Mouse (Mus musculus) MEL (cell line): ENCODE data around the gene Nek10. TPM values are rescaled to one million over a fixed set of nuclear protein-coding genes. Genes with fewer than 3 reads are reported as not detected.
"Not testable (repeated sequence)": the region's sequence is repeated elsewhere in the genome, so short reads cannot be mapped to it uniquely, and the experiment has no call there.

ENCODE experiments used
- DNase-seq: peaks from one replicate; pipeline ENCODE4 v3.0.0; 2011; ENCODE audit warnings: low read depth, low spot score
- H3K27ac ChIP-seq: 2 replicates; pipeline ENCODE4 v1.5.1; 2012; ENCODE audit warnings: low read depth, mild to moderate bottlenecking, control low read depth, low read length, moderate library complexity; ENCODE audit not compliant: control insufficient read depth
- H3K27me3 ChIP-seq, 2 experiments: fragments of 150-350 bp in 1 of 2; sonication (generic) in 1 of 2; 2 replicates each; pipeline ENCODE4 v1.6.1; 2012; ENCODE audit warnings: low read length in 2 of 2, mild to moderate bottlenecking in 2 of 2, improper control_type of control experiment in 1 of 2, moderate library complexity in 1 of 2; ENCODE audit not compliant: insufficient read depth in 2 of 2, control insufficient read depth in 1 of 2
- H3K36me3 ChIP-seq, 2 experiments: 2 replicates each; pipeline ENCODE4 v1.6.1; 2012 to 2014; ENCODE audit warnings: low read length in 2 of 2, improper control_type of control experiment in 1 of 2, inconsistent platforms in 1 of 2, mild to moderate bottlenecking in 1 of 2; ENCODE audit not compliant: insufficient read depth in 2 of 2, control insufficient read depth in 1 of 2
- H3K4me1 ChIP-seq, 2 experiments: fragments of 150-350 bp in 1 of 2; sonication (generic) in 1 of 2; 2 replicates each; pipeline ENCODE4 v1.6.1; 2012; ENCODE audit warnings: low read length in 2 of 2, improper control_type of control experiment in 1 of 2, mild to moderate bottlenecking in 1 of 2; ENCODE audit not compliant: insufficient read depth in 2 of 2, control insufficient read depth in 1 of 2
- H3K4me3 ChIP-seq, 2 experiments: fragments of 150-350 bp in 1 of 2; sonication (generic) in 1 of 2; 2 replicates each; pipeline ENCODE4 v1.5.1; 2012; ENCODE audit warnings: low read depth in 2 of 2, low read length in 2 of 2, mild to moderate bottlenecking in 2 of 2, moderate library complexity in 2 of 2, control low read depth in 1 of 2, improper control_type of control experiment in 1 of 2; ENCODE audit not compliant: control insufficient read depth in 1 of 2, insufficient read depth in 1 of 2
- H3K79me2 ChIP-seq: 2 replicates; pipeline ENCODE4 v1.6.1; 2012; ENCODE audit warnings: mild to moderate bottlenecking, low read length, moderate library complexity; ENCODE audit not compliant: control insufficient read depth, poor library complexity, insufficient read depth
- H3K9ac ChIP-seq: 2 replicates; pipeline ENCODE4 v1.6.1; 2012; ENCODE audit warnings: low read depth, mild to moderate bottlenecking, control low read depth, low read length, moderate library complexity; ENCODE audit not compliant: control insufficient read depth, poor library complexity, severe bottlenecking
- H3K9me3 ChIP-seq: fragments of 150-350 bp; sonication (generic); replicated peaks from 2 replicates; pipeline ENCODE4 v1.6.1; 2012; ENCODE audit warnings: mild to moderate bottlenecking, low read length, improper control_type of control experiment, moderate library complexity; ENCODE audit not compliant: insufficient read depth
- CHD1 ChIP-seq: IDR thresholded peaks from 2 replicates; pipeline ENCODE4 v1.6.1; 2012; ENCODE audit warnings: low read depth, mild to moderate bottlenecking, inconsistent platforms, low read length, improper control_type of control experiment
- CTCF ChIP-seq, 3 experiments: IDR thresholded peaks in 2 of 3; conservative IDR thresholded peaks in 1 of 3; 2 replicates each; pipeline ENCODE4 v1.5.1; 2011 to 2012; ENCODE audit warnings: low read length in 3 of 3, low read depth in 2 of 3, mild to moderate bottlenecking in 2 of 3, improper control_type of control experiment in 1 of 3, inconsistent platforms in 1 of 3, mixed read lengths in 1 of 3, moderate library complexity in 1 of 3; ENCODE audit not compliant: control insufficient read depth in 1 of 3, insufficient read depth in 1 of 3, poor library complexity in 1 of 3, severe bottlenecking in 1 of 3
- E2F4 ChIP-seq: IDR thresholded peaks from 2 replicates; pipeline ENCODE4 v1.6.1; 2011; ENCODE audit warnings: low read depth, low read length, improper control_type of control experiment, borderline replicate concordance
- EP300 ChIP-seq, 2 experiments: IDR thresholded peaks; 2 replicates each; pipeline ENCODE4 v1.6.1; 2011; ENCODE audit warnings: improper control_type of control experiment in 2 of 2, low read length in 2 of 2, low read depth in 1 of 2, mild to moderate bottlenecking in 1 of 2
- GATA1 ChIP-seq: IDR thresholded peaks from 2 replicates; pipeline ENCODE4 v1.6.1; 2011; ENCODE audit warnings: low read depth, low read length, improper control_type of control experiment
- HCFC1 ChIP-seq: IDR thresholded peaks from 2 replicates; pipeline ENCODE4 v1.6.1; 2012; ENCODE audit warnings: low read depth, mild to moderate bottlenecking, inconsistent platforms, low read length, improper control_type of control experiment, moderate library complexity
- MAX ChIP-seq: IDR thresholded peaks from 2 replicates; pipeline ENCODE4 v1.6.1; 2011; ENCODE audit warnings: low read length, improper control_type of control experiment
- MAZ ChIP-seq: IDR thresholded peaks from 2 replicates; pipeline ENCODE4 v1.6.1; 2012; ENCODE audit warnings: low read depth, mild to moderate bottlenecking, inconsistent platforms, low read length, improper control_type of control experiment
- MYB ChIP-seq: IDR thresholded peaks from 2 replicates; pipeline ENCODE4 v1.6.1; 2011; ENCODE audit warnings: mild to moderate bottlenecking, low read depth, low read length, improper control_type of control experiment
- MYC ChIP-seq: IDR thresholded peaks from 2 replicates; pipeline ENCODE4 v1.6.1; 2011; ENCODE audit warnings: low read depth, mild to moderate bottlenecking, low read length, improper control_type of control experiment, moderate library complexity
- POLR2AphosphoS5 ChIP-seq: IDR thresholded peaks from 2 replicates; pipeline ENCODE4 v1.6.1; 2012; ENCODE audit warnings: low read depth, borderline replicate concordance, mild to moderate bottlenecking, inconsistent platforms, low read length, moderate library complexity, mixed read lengths
- RAD21 ChIP-seq: IDR thresholded peaks from 2 replicates; pipeline ENCODE4 v1.6.1; 2011; ENCODE audit warnings: mild to moderate bottlenecking, low read depth, low read length, improper control_type of control experiment
- SMC3 ChIP-seq: IDR thresholded peaks from 2 replicates; pipeline ENCODE4 v1.6.1; 2011; ENCODE audit warnings: low read depth, low read length, improper control_type of control experiment
- TCF12 ChIP-seq: IDR thresholded peaks from 2 replicates; pipeline ENCODE4 v1.6.1; 2014; ENCODE audit warnings: low read depth, mild to moderate bottlenecking, inconsistent platforms, low read length, improper control_type of control experiment, moderate library complexity
- USF2 ChIP-seq, 2 experiments: IDR thresholded peaks; 2 replicates each; pipeline ENCODE4 v1.6.1; 2011 to 2012; ENCODE audit warnings: improper control_type of control experiment in 2 of 2, low read length in 2 of 2, borderline replicate concordance in 1 of 2, inconsistent platforms in 1 of 2, low read depth in 1 of 2, mild to moderate bottlenecking in 1 of 2; ENCODE audit not compliant: insufficient read depth in 1 of 2
- ZKSCAN1 ChIP-seq: IDR thresholded peaks from 2 replicates; pipeline ENCODE4 v1.6.1; 2012; ENCODE audit warnings: low read depth, mild to moderate bottlenecking, inconsistent platforms, low read length, improper control_type of control experiment, moderate library complexity
- polyA plus RNA-seq, 2 experiments: library from polyadenylated mRNA; stranded (reverse) in 1 of 2; unstranded in 1 of 2; fragments of >175 nt in 1 of 2; fragments of >200 nt in 1 of 2; gene quantifications; 2 replicates each; pipeline versions ENCODE4 v1.2.1 to v1.2.4; 2012; ENCODE audit warnings: low replicate concordance in 2 of 2, low read depth in 1 of 2; ENCODE audit not compliant: insufficient read length in 2 of 2, insufficient read depth in 1 of 2, missing spikeins in 1 of 2
- total RNA-seq: library from RNA; depleted of rRNA; stranded (reverse); fragments of 300-350 nt; gene quantifications from 2 replicates; pipeline ENCODE4 v1.2.3, GENCODE M21; 2012

Nek10 gene
- total and polyA plus RNA-seq, 3 experiments, result not detected

GRCm38 (mm10) chr14:14974156-14974555, 170.9 kb downstream of the Nek10 start:
- Histone ChIP-seq H3K27ac (no peak overlapping the region), H3K27me3 (no peaks in the 10 kb centered on the region), H3K4me3 (no peak overlapping the region)
- peak in 1 of 2 experiments; percentile 27; a peak in 1 of 4 replicates for TF ChIP-seq EP300 (IDR thresholded peaks at IDR 0.05; ENCODE audit: low read depth in 1 of 2, low read length in 2 of 2)
- no peak for TF ChIP-seq TCF12
- TF ChIP-seq, all 39 proteins: peak for 1
- Histone ChIP-seq H3K36me3 (no peaks in the 10 kb centered on the region), H3K4me1 (no peaks in the 10 kb centered on the region), H3K9me3 (no peaks in the 10 kb centered on the region), H3K79me2 (no peaks in the 10 kb centered on the region), H3K9ac (no peak overlapping the region)
- no peak for DNase-seq

GRCm38 (mm10) chr14:14984106-14984505, 180.9 kb downstream of the Nek10 start:
- H3K4me3 ChIP-seq, H3K79me2 ChIP-seq, H3K27me3 ChIP-seq, H3K27ac ChIP-seq, H3K4me1 ChIP-seq, H3K9me3 ChIP-seq, H3K9ac ChIP-seq, DNase-seq, H3K36me3 ChIP-seq: not testable (repeated sequence)

- Histone ChIP-seq H3K9me3 (no peaks in the 10 kb centered on the region), H3K4me1 (no peaks in the 10 kb centered on the region), H3K36me3 (no peaks in the 10 kb centered on the region), H3K27me3 (no peaks in the 10 kb centered on the region), H3K79me2 (no peaks in the 10 kb centered on the region), H3K9ac (no peak overlapping the region), H3K27ac (no peak overlapping the region), H3K4me3 (no peak overlapping the region)
- TF ChIP-seq RAD21, result peak; percentile 37
- no peak for TF ChIP-seq MAX
- peak; percentile 42 to 50 (median 49) for TF ChIP-seq CTCF (IDR thresholded peaks at IDR 0.05 in 2 of 3, conservative IDR thresholded peaks at IDR 0.05 in 1 of 3; ENCODE audit: control insufficient read depth in 1 of 3, insufficient read depth in 1 of 3, low read depth in 2 of 3, low read length in 3 of 3, poor library complexity in 1 of 3, severe bottlenecking in 1 of 3)
- peak; percentile 58 for TF ChIP-seq SMC3
- peak; percentile 37 for DNase-seq
Observed at GRCm38 (mm10) chr14:14984710-14985647, 181.8 kb downstream of the Nek10 start.

GRCm38 (mm10) chr14:14987403-14987802, 184.2 kb downstream of the Nek10 start:
- no peaks in the 10 kb centered on the region for H3K36me3 ChIP-seq
- no peak overlapping the region for H3K27ac ChIP-seq

More at GRCm38 (mm10) chr14:14987403-14987802, 184.2 kb downstream of the Nek10 start:
- H3K9ac ChIP-seq, result no peak overlapping the region
- H3K4me3 ChIP-seq, result no peak overlapping the region
- H3K79me2 ChIP-seq, result no peaks in the 10 kb centered on the region
- no peaks in the 10 kb centered on the region for H3K9me3 ChIP-seq
- no peaks in the 10 kb centered on the region for H3K27me3 ChIP-seq
- TF ChIP-seq MYC (no peak), POLR2AphosphoS5 (no peak), MAX (no peak), HCFC1 (no peak), CHD1 (no peak), E2F4 (no peak), CTCF (IDR thresholded peaks at IDR 0.05 in 2 of 3, conservative IDR thresholded peaks at IDR 0.05 in 1 of 3; ENCODE audit: control insufficient read depth in 1 of 3, insufficient read depth in 1 of 3, low read depth in 2 of 3, low read length in 3 of 3, poor library complexity in 1 of 3, severe bottlenecking in 1 of 3) (no peak), RAD21 (no peak), GATA1 (no peak), MYB (no peak), USF2 (IDR thresholded peaks at IDR 0.05; ENCODE audit: borderline replicate concordance in 1 of 2, insufficient read depth in 1 of 2, low read depth in 1 of 2, low read length in 2 of 2) (no peak), ZKSCAN1 (no peak), MAZ (no peak)
- no peaks in the 10 kb centered on the region for H3K4me1 ChIP-seq
- DNase-seq, result no peak
